Mouse (Mus musculus): ENCODE measurements around the gene Cgnl1.

Cgnl1 gene

DNA sequence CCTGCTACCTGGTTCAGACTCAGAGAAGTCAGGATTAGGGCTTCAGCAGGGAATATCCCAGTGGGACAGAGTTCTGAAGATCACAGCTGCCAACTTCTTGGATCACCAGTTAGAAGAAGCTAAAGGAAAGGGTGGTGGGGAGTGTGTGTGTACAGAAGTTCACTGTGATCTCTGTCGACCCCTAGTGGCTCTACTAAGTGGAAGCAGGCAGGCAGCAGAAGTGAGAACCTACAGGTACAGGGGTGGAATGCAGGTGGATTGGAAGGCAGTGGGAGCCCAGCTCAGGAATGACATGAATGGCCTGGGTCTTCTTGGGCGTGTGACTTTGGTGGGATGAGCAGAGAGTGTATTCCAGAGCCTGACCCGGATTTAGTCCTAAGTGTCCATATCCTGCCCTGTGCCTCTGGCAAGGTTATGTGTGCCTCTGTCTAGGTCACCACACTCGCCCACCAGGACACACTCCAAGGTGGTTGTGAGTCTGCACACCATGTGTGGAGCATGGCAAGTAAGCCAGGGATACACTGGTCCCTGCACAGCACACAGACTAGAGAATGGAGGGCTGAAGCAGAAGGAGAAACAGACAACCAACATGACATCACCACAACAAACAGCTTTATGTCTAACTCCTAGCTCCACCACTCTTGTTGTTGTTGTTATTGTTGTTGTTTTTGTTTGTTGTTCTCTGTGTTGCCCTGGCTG, 147.4 kb downstream of the Cgnl1 start:
- WGBS, result 36% methylated on average over 4 of the region's 4 CpGs

DNA sequence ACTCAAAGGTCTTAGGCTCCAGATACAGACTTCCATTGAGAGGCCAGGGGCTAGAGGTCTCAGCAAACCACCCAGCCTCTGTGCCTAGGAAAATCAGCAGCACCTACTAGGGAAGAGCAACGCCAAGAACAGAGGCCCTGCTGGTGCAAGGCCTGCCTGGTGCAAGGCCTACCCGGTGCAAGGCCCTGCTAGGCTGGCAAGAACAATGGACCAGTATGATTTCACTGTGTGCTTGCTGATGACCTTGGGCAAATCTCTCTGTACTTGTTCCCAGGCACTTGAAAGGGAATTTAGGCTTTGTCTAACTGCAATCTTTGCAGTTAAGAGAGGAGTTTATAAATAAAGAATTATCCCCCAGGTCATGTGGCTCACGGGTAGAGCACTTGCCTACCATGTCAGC, 148.8 kb downstream of the Cgnl1 start:
- WGBS, result 75% methylated on average over 3 of the region's 3 CpGs

DNA sequence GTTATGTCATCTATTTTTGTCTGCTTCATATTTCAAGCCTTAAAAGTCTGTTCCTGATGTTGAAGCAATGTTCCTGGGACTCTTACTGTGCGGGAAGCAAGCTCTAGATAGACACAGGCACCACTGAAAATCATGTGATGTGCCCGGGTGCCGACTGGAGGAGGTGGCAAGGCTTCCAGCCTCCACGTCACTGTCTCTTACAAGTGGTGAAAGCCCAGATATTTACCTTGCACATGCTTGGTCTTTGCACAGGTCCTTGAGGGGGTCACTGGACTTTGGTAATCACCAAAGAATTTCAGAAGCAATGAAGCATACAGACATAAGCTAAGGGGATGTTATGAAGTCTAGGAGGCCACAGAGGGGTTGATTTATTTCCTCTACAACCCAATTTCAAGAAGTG, 149.4 kb downstream of the Cgnl1 start:
- 87% methylated on average over 4 of the region's 4 CpGs for WGBS

DNA sequence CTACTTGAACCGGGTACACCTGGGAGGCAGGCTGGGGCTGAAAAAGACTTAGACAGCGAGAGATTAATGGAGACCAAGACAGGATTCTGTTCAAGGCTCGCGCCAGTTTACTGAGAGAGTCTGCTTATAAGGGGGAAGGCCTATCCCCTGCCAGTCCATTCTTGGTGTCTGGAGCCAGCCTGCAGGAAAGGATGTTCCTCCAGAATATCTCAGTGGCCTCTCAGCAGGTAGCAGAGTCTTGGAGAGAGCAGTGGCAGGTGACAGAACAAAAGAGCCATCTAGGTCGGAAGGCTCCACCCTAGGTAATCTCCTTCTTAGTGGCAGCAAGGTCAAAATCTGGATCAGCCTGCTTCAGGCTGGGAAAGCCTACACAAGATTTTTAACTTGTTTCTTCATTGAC, 151.3 kb downstream of the Cgnl1 start:
- WGBS, result 93% methylated on average over 5 of the region's 5 CpGs

GRCm38 (mm10) chr9:71617363-71617762, 154.0 kb downstream of the Cgnl1 start:
- 60% methylated on average over 8 of the region's 8 CpGs for WGBS

DNA sequence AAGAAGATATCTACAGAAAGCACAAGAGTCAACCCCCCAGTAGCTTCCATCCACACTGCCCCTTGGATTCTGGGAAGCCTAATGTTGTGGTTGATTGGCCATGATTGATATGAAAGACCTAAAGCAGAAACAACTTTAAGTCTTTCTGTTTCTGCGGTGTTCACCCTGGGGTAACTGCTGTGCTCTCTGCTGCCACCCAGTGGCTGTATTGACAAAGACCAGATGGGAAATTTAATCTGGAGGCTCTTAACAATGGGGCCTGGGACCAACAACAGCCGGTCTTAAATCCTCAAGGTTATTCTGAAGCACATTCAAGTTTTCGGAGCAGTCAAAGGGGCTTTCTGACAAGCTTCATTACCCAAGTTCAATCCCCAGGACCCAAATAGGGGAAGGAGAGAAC, 155.2 kb downstream of the Cgnl1 start:
- 5% methylated on average over 3 of the region's 3 CpGs for WGBS

- WGBS, result 27% methylated on average over 2 of the region's 2 CpGs
Measured at GRCm38 (mm10) chr9:71614643-71615042, 156.8 kb downstream of the Cgnl1 start.

- 83% methylated on average over 6 of the region's 6 CpGs for WGBS
Measured at GRCm38 (mm10) chr9:71612981-71613380, 158.4 kb downstream of the Cgnl1 start.

- WGBS, result 79% methylated on average over 4 of the region's 4 CpGs
Measured at GRCm38 (mm10) chr9:71611876-71612275, 159.5 kb downstream of the Cgnl1 start.

- 75% methylated on average over 6 of the region's 6 CpGs for WGBS
Measured at GRCm38 (mm10) chr9:71609010-71609409, 162.4 kb downstream of the Cgnl1 start.

DNA sequence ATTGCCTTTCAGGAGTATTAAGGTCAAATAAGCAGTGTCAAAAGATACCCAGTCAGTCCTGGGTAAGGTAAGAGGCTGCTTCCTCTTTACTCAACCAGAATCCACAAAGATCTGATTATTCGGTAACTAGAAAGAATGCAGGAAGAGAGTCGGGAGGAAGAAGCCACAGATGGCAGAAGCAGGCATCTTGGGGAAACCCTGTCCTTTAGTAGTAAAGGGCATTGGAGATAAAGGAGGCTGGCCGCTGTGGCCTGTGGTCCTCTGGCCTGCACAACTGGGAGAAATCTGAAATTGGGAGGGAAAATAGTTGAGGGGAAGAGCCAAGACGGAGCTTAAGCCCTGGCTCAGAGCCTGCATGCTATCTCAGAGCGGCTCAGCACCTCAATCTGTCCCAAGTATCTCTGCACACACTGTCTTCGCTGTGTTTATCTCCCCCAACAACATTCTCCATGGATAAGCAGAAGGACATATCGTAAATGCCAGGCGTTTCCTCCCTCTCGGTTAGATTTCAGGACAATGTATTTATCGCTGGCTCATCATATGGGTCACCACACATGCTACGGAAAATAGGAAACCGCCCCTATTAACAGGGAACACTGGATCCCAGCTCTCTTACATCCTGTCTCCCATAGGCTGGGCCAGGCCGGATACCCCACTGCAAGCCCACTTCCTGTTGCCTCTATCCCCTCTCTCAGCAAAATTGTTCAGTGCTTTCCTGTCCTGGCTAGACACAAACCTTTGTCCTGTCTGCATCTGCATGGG, 164.9 kb downstream of the Cgnl1 start:
- 66% methylated on average over 13 of the region's 13 CpGs for WGBS

GRCm38 (mm10) chr9:71604914-71605635, 166.3 kb downstream of the Cgnl1 start:
- 61% methylated on average over 6 of the region's 6 CpGs for WGBS

- 78% methylated on average over 7 of the region's 7 CpGs for WGBS
Measured at GRCm38 (mm10) chr9:71599861-71600260, 171.5 kb downstream of the Cgnl1 start.

DNA sequence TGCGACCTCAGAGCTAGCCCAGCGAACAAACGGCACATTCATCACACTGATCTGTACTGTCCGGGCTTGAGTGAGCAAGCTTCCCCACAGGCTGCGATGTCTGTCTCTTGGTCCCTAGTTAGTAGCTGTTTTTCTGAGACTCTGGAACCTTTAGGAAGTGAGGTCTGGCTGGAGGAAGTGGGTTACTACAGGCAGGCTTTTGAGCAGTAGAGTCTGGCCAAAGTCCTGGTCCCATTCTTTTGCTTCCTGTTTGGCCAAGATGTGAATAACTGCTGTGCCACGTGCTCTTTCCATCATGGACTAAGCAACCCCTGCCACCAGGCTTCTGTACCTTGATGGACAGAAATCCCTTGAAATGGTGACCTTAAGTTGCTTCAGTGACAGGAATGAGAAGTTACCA, 174.5 kb downstream of the Cgnl1 start:
- WGBS, result 61% methylated on average over 6 of the region's 6 CpGs

DNA sequence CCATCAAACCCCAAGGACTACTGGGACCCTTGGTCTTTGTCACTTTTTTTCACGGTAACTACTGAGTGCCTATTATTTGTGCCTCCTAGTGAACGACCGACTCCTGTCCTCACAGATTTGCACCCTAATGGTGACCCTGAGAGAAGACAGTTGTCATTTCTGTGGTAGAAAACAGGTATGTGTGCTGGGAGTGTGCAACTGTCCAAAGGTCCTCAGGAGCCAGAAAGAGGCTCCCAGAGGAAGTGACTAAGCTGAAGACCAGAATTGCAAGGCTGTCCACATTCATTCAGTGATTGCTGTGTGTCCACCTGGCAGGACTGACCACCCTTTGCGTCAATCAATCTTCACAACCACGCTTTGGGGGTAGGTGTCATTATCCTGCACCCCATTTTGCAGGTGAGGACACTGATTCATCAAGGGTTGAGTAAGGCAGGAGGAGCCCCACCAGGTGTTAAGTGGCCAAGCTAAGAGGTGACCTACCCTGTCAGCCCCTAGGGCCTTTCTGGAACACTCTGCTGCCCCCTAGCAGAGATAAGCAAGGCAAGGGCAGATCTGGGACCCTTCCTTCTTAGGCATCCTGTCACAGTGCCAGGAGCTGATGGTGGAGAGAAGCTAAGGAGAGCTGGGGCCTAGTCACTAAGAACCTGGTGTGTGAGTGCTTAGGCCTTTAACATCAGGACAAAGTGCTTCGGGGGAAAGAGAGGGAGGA, 178.7 kb downstream of the Cgnl1 start:
- WGBS, result 39% methylated on average over 6 of the region's 6 CpGs

GRCm38 (mm10) chr9:71591938-71592548, 179.4 kb downstream of the Cgnl1 start, which contains the start of gene Myzap:
Myzap (minus strand) TSS chr9:71592360.
- WGBS, result 3% methylated on average over 29 of the region's 29 CpGs

DNA sequence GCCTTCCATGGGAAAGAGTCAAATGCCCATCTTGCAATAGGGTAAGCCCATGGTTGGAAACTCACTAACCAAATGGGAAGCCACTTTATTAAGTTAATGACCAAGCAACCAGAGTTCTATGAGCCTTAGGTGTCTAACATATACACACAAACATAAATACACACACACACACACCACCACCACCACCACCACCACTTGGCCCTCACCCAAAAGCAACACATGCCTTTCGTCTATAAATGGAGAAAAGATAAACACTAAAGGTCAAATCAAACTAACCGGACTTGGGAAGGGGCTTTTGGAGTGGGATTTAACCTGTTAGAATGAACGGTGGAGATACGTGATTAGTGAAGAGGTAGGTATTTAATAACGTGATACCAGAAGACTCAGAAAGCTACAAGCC, 180.3 kb downstream of the Cgnl1 start:
- WGBS, result 80% methylated on average over 5 of the region's 5 CpGs

- WGBS, result 77% methylated on average over 7 of the region's 7 CpGs
Measured at GRCm38 (mm10) chr9:71589771-71590170, 181.6 kb downstream of the Cgnl1 start.

DNA sequence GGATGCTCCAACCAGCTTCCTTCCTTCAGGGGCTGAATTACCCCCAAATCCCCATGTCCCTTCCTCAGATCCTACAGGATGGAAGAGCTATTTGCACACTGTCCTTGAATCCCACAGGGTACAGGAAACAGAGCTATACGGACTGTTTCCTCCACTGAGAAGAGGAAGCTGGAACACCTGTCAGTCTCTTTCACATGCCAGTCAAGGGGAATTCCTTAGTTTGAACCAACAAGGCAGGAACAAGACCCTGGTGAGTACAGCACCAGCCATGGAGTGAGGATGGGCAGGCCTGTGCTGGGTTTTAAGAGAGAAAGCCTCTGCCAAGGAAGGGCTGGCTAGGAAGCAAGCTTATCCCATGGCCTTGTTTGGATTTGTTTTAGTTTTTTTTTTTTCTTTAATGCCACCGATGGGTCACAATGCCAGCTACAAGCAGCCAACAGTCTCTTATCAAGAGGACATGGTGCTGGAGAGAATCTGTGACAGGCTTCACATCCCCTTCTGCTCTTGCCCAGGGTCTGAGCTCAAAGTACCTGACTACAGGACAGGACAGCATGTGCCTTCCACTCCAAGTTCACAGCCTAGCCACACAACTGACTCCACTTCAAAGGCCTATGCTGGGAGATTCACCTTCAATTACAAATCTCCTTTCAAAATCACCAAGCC, 182.3 kb downstream of the Cgnl1 start:
- WGBS, result 75% methylated on average over 2 of the region's 2 CpGs

DNA sequence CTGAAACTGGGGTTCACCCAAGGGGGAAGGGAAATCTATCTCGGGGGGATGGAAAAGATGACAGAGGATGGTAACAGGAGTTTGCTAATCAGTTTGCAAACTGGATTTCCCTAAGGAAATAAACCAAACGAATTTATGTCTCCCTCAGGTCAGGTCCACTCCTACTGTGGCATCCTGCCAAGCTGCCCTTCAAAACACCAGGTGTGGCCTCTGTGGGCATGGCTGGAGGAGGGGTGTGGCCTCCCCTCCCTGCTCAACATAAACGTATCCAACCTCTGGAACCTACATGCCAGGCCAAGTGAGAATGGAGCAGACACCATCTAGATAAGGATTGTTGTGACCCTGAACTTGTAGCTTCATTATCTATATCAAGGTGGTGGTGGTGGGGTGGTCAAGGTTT, 185.0 kb downstream of the Cgnl1 start:
- 60% methylated on average over 3 of the region's 3 CpGs for WGBS

GRCm38 (mm10) chr9:71582771-71583170, 188.6 kb downstream of the Cgnl1 start:
- 90% methylated on average over 1 of the region's 1 CpGs for WGBS

Measured in cerebral cortex, adult 2 months (tissue).